ENCODE assay signal across 8 mouse cellular contexts in the genomic region with DNA sequence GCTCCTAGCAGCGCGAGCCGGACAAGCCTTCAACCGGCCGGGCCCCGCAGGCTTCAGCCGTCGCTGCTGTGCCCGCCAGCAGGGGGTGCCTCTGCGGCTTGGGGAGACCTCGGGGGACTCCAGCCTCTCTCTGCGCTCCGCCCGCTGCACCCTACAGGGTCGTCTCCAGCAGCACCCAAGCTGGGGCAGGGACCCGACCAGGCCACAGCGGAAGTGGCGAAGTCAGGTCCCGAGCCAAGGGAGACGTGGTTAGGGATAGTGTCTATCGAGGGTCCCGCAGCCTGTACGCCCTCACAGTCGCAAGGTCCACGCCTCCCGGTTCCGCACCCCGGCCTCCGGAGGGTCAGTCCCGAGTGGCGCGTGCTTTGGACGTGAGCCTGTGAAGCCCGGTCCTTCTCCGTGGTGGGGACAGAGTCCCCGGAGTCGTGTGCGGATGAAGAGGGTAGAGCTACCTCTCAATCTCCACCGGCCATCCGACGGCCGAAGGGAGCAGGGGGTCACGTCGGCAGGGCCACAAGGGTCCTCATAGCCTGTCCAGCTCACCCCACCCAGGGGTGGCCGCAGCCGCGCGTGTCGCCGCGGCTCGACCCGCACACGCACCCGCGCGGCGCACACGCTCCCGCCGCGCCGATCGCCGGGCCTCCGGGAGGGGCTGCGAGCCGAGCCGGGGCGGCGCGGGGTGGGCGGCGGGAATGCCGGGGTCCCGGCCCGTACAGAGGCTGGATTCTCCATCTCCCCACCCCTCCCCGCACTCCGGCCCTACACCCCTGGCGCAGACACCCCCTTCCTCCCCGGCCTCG. TPM values are rescaled to one million over a fixed set of nuclear protein-coding genes. Genes with fewer than 3 reads are reported as not detected.
DNase-seq lines count a peak whose midpoint lies in the region; ATAC-seq and TF ChIP-seq lines count a peak whose summit lies in the region.

No protein-coding gene starts in this region.

- peak; percentile 54 for DNase-seq in ES-CJ7 (ENCODE audit: low read depth, low spot score)
- peak; percentile 69 for DNase-seq in brain, embryonic 14.5 days (ENCODE audit: low read depth)
- DNase-seq in forebrain, embryonic 11.5 days (ENCODE audit: low spot score) = peak; percentile 86
- DNase-seq in heart, postnatal 14 days = peak; percentile 72 to 80
- peak; percentile 33 to 34 for DNase-seq in layer of hippocampus, postnatal 14 days (ENCODE audit: low spot score in 2 of 2)
- peak; percentile 53 for DNase-seq in lung, postnatal 36 days
- DNase-seq in retina, embryonic 14.5 days (ENCODE audit: low spot score) = peak; percentile 77
- DNase-seq in c-Kit-positive CD71-positive TER-119-positive erythroid progenitor cells, embryonic 14.5 days (ENCODE audit: low spot score) = no peak

- H3K9me3 ChIP-seq in forebrain, embryonic 11.5 days (ENCODE audit: control insufficient read depth, low read length) = no peaks in the 10 kb centered on the region

- H3K4me3 ChIP-seq in forebrain, embryonic 11.5 days (ENCODE audit: low read depth, low read length) = peak overlapping the region; percentile 67

- peaks cover 20% of the 10 kb centered on the region for H3K4me1 ChIP-seq in forebrain, embryonic 11.5 days (replicated peaks; ENCODE audit: control insufficient read depth, insufficient read depth, low read length)

- intact Hi-C loops in heart, postnatal 14 days (cut with DNase I) = loop anchor here (1.0 to 5.0 kb wide), 2 partner anchors 104 to 156 kb away; no protein-coding TSS in a partner anchor

- peak overlapping the region; percentile 99 for H3K4me2 ChIP-seq in forebrain, embryonic 11.5 days (ENCODE audit: low read depth, low read length, severe bottlenecking)

- H3K9ac ChIP-seq in forebrain, embryonic 11.5 days (ENCODE audit: low read length) = peak overlapping the region; percentile 72

- H3K36me3 ChIP-seq in forebrain, embryonic 11.5 days (ENCODE audit: control insufficient read depth, insufficient read depth, low read length) = no peaks in the 10 kb centered on the region

- no peak overlapping the region for H3K27ac ChIP-seq in forebrain, embryonic 11.5 days (ENCODE audit: low read depth, low read length)

- peak; percentile 49 for ATAC-seq in forebrain, embryonic 11.5 days (replicated peaks; ENCODE audit: low FRiP score)

- WGBS in forebrain, embryonic 11.5 days = 1% methylated on average over 64 of the region's 82 CpGs

- no peak for TF ChIP-seq POLR2A in brain, embryonic 14.5 days (IDR thresholded peaks at IDR 0.05; ENCODE audit: borderline replicate concordance, extremely low read depth, insufficient read depth, insufficient read length, poor library complexity, severe bottlenecking)

- peaks cover 37% of the 10 kb centered on the region for H3K27me3 ChIP-seq in forebrain, embryonic 11.5 days (ENCODE audit: control insufficient read depth, insufficient read depth, low read length)

- peak; percentile 53; the same call in 1 of the 2 replicates for TF ChIP-seq CTCF in brain, embryonic 14.5 days (IDR thresholded peaks at IDR 0.05; ENCODE audit: borderline replicate concordance, extremely low read depth, insufficient read depth, insufficient read length)

RNA-seq across cellular contexts. Expression of a gene that starts 1.0 kb away (rescaled TPM):
- polyA plus RNA-seq in brain, embryonic 14.5 days (2012; rRNA removed) = 14.7 and 25.7 TPM in 2 replicates
- polyA plus RNA-seq in forebrain, embryonic 11.5 days (2014; fragmentation: Nextera tagmentation; extraction: Ambion mirVana) = 6.2 and 6.3 TPM in 2 replicates
- total RNA-seq in heart, postnatal 14 days (2021) = under 1 TPM; 0.17 to 0.22 TPM
- 10 to 100 TPM in 1 of 2 experiments, 1 to 10 TPM in 1; 9.5 to 12.7 TPM for total RNA-seq in layer of hippocampus, postnatal 14 days (2021)

RNA-seq across cellular contexts. Expression of a gene that starts 54.0 kb away (rescaled TPM):
- 62.3 and 78.7 TPM in 2 replicates for polyA plus RNA-seq in brain, embryonic 14.5 days (2012; rRNA removed)
- 54.3 and 62.7 TPM in 2 replicates for polyA plus RNA-seq in forebrain, embryonic 11.5 days (2014; fragmentation: Nextera tagmentation; extraction: Ambion mirVana)
- 10 to 100 TPM; 16.9 to 17.4 TPM for total RNA-seq in heart, postnatal 14 days (2021)
- 10 to 100 TPM; 76.0 to 81.1 TPM for total RNA-seq in layer of hippocampus, postnatal 14 days (2021)

Comparison
In these comparisons a context has a peak if more than half of its experiments do, and no peak if none do; other contexts are left out.
1. RNA of a gene that starts 1.0 kb away (total RNA-seq): 9.5 to 12.7 TPM in layer of hippocampus, postnatal 14 days; 0.17 to 0.22 TPM in heart, postnatal 14 days; every median in the first group is over 4 times any median in the second.
2. RNA of a gene that starts 54.0 kb away (total RNA-seq): 76.0 to 81.1 TPM in layer of hippocampus, postnatal 14 days; 16.9 to 17.4 TPM in heart, postnatal 14 days; every median in the first group is over 4 times any median in the second.